Mouse (Mus musculus) embryonic facial prominence, embryonic 15.5 days (tissue): Measurements from ENCODE around the gene Myo1e. TPM values are rescaled to one million over a fixed set of nuclear protein-coding genes. Genes with fewer than 3 reads are reported as not detected.

ENCODE experiments used
- ATAC-seq: fragments of 200-750 bp; cut with Nextera tagmentation; 2 replicates; pipeline ENCODE4 v1.8.0; 2017; ENCODE audit warnings: low read depth, moderate TSS enrichment; ENCODE audit not compliant: insufficient number of reproducible peaks, low FRiP score, low TSS enrichment
- H3K27ac ChIP-seq: fragments of 300-500 bp; sonication (generic); replicated peaks from 2 replicates; pipeline ENCODE4 v1.5.1; 2015; ENCODE audit warnings: mild to moderate bottlenecking, inconsistent platforms
- H3K27me3 ChIP-seq: fragments of 300-500 bp; sonication (generic); 2 replicates; pipeline ENCODE4 v1.6.1; 2015; ENCODE audit warnings: inconsistent platforms
- H3K36me3 ChIP-seq: fragments of 300-500 bp; sonication (generic); 2 replicates; pipeline ENCODE4 v1.6.1; 2015; ENCODE audit warnings: mild to moderate bottlenecking, inconsistent platforms
- H3K4me1 ChIP-seq: fragments of 300-500 bp; sonication (generic); 2 replicates; pipeline ENCODE4 v1.6.1; 2015; ENCODE audit warnings: inconsistent platforms
- H3K4me2 ChIP-seq: fragments of 300-500 bp; sonication (generic); replicated peaks from 2 replicates; pipeline ENCODE4 v1.6.1; 2015; ENCODE audit warnings: mild to moderate bottlenecking, inconsistent platforms
- H3K4me3 ChIP-seq: fragments of 300-500 bp; sonication (generic); replicated peaks from 2 replicates; pipeline ENCODE4 v1.5.1; 2015; ENCODE audit warnings: mild to moderate bottlenecking, inconsistent platforms
- H3K9ac ChIP-seq: fragments of 300-500 bp; sonication (generic); 2 replicates; pipeline ENCODE4 v1.6.1; 2015; ENCODE audit warnings: inconsistent platforms
- H3K9me3 ChIP-seq: fragments of 300-500 bp; sonication (generic); replicated peaks from 2 replicates; pipeline ENCODE4 v1.6.1; 2016; ENCODE audit warnings: inconsistent platforms
- WGBS: fragments of 180-500 bp; shearing (Covaris S2); methylation state at CpG from one replicate; pipeline ENCODE4 v1.1.7; 2015; 5-methylcytosine and 5-hydroxymethylcytosine counted together
- polyA plus RNA-seq: library from polyadenylated mRNA; unstranded; fragments of >200 nt; fragmentation: Nextera tagmentation; extraction: Ambion mirVana; gene quantifications from 2 replicates; pipeline ENCODE4 v1.2.1, GENCODE M21; 2015

Myo1e gene
- polyA plus RNA-seq, 1 experiment from 2014 or later = 26.4 TPM

DNA sequence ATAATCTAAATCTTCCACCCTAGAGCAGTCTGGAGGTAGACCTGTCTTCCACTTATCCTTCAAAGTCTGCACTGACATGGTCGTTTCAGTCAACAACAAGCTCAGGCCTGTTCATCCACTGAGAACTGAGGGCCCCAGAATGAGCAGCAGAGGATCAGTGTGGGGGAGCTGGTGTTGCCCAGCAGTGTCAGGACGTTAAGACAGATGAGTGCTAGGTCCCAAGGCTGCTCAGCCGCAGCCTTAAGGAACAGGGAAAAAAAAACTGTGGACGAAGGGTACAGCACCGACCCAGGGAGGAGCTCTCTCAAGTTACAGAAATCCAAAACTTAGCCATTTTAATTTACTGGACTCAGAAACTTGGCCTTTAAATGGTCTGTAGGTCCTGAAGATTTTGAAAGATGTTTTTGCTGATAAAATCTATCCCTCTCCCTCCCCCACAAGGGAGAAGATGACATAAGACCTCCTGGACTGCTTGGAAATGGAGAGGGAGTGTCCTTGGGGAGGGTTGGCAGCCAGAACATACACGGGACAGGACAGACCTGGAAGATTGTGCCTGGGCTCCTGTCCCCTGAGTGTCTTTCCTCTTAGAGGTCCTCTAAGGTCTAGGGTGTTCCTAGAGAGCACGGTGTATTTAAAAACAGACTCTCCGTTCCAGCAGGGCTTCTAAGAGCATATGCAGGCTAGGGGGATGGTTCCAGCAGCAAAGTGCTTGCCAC is 118.9 kb downstream of the Myo1e start:
- WGBS = 48% methylated on average over 8 of the region's 8 CpGs
- no peaks in the 10 kb centered on the region for H3K9me3 ChIP-seq
- no peak for ATAC-seq

DNA sequence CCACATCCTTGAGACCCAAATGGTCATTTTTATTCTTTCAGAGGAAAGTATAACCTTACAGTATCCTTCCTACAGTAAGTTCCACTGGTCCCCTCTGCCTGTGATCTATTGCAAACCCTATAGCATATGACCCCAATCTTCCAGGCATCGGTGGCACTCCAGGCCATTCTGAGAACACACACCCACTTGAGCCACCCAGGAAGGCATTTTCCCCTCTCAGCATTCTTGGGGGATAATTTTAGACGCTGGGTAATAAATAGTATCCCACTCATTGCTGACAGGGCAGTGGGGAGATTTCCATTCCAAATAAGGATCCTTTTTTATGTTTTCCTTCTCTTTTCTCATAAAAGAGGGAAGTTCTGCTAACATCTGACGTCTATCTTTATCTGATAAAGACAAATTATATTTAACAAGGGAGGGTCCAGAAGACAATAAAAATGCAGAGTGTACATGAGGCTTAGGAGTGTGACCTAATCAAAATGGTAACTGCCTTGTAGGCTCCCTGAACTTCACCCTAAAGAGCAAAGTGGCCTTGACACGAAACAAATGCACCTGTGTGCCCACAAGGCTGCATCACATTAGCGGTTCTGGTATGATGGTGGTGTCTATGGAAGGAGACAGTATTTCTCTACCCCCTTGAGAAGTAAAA is 121.2 kb downstream of the Myo1e start:
- 78% methylated on average over 5 of the region's 5 CpGs for WGBS

More for the DNA sequence above, 118.9 kb downstream of the Myo1e start:
- Histone ChIP-seq H3K27ac (no peak overlapping the region), H3K4me2 (no peak overlapping the region), H3K4me1 (no peaks in the 10 kb centered on the region), H3K9ac (no peak overlapping the region), H3K36me3 (peaks cover 42% of the 10 kb centered on the region), H3K4me3 (no peak overlapping the region), H3K27me3 (no peaks in the 10 kb centered on the region)

DNA sequence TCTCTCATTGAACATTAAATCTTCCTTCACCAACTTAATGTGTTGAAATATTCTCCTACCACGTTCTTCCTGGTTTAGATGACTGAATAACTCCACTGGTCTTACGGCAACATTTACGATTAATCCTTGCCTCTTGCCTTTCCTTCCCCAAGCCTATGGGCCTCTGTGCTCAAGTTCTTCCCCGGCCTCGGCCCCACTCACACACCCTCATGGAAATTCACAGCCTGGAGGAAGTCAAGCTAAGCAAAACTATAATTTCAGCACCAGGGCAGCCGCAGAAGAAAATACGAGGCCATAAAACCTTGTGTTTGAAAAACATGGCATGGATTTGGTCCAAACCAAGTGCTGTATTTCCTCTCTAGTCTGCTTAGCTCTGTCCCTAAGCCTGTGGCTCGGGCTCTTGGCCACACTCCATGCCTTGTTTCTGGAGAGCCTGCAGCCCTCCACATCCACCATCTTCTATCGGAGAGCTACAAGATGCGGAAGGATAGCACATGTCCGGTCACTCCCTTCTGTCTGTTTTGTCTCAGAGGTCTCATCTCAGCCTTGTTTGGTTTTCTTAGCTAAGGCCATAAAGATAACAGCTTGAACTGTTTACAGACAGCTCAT is 124.7 kb downstream of the Myo1e start:
- no peak overlapping the region for H3K4me2 ChIP-seq
- 0 out of 2 replicates have a peak overlapping the region, but pooled peaks have one; percentile 22 for H3K27ac ChIP-seq
- peaks cover 5% of the 10 kb centered on the region; the same call in 1 of the 2 replicates for H3K4me1 ChIP-seq
- no peaks in the 10 kb centered on the region for H3K9me3 ChIP-seq
- ATAC-seq = peak; percentile 69; the same call in 1 of the 2 replicates
- H3K4me3 ChIP-seq = no peak overlapping the region
- H3K9ac ChIP-seq = no peak overlapping the region
- WGBS = 66% methylated on average over 11 of the region's 11 CpGs
- H3K27me3 ChIP-seq = no peaks in the 10 kb centered on the region
- H3K36me3 ChIP-seq = peaks cover 26% of the 10 kb centered on the region

More for the DNA sequence above, 121.2 kb downstream of the Myo1e start:
- Histone ChIP-seq H3K4me3 (no peak overlapping the region), H3K4me1 (peaks cover 5% of the 10 kb centered on the region; the same call in 1 of the 2 replicates), H3K27me3 (no peaks in the 10 kb centered on the region), H3K9me3 (no peaks in the 10 kb centered on the region), H3K9ac (no peak overlapping the region), H3K27ac (no peak overlapping the region), H3K36me3 (peaks cover 46% of the 10 kb centered on the region), H3K4me2 (no peak overlapping the region)
- no peak for ATAC-seq

DNA sequence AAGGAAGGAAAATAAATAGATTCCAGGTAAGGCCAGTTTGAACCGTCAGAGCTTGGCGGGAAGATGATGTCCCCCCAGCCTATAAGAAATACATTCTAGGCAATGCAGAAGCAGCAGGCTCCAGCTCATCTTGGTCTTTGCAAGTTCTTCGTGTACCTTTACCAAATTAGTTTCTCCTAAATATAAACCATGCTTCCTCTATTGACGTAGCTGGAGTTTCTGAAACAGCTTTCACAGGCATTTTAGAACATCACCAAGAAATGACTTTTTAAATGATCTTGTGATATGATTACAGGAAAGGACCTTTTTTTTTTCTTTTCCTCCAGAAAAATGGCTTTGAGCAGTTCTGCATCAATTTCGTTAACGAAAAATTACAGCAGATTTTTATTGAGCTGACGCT is 131.2 kb downstream of the Myo1e start:
- WGBS = 75% methylated on average over 7 of the region's 7 CpGs
- H3K4me1 ChIP-seq = no peaks in the 10 kb centered on the region
- H3K4me3 ChIP-seq = no peak overlapping the region
- H3K4me2 ChIP-seq = no peak overlapping the region
- H3K9ac ChIP-seq = no peak overlapping the region
- H3K27ac ChIP-seq = no peak overlapping the region
- H3K27me3 ChIP-seq = no peaks in the 10 kb centered on the region
- ATAC-seq = no peak
- peaks cover 69% of the 10 kb centered on the region for H3K36me3 ChIP-seq
- H3K9me3 ChIP-seq = no peaks in the 10 kb centered on the region

DNA sequence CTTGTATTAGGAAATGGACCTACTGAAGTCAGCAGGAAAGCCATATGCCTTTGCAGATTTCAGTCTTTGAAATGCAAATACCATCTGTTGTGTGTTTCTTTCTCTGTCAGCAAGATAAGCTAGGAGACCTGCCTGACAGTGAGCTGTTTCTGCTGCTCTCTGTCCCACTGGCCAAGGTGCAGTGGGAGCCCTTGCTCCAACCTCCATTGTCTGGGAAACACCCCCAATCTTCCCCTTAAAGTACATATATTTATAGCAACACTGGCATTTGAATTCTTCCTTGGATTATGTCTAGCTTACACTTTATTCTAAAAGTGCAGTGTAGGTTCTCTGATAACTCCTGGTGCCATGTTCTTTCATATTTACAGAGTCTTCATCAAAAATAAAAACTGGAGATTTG is 131.7 kb downstream of the Myo1e start:
- Histone ChIP-seq H3K9me3 (no peaks in the 10 kb centered on the region), H3K9ac (no peak overlapping the region), H3K4me1 (no peaks in the 10 kb centered on the region), H3K36me3 (peaks cover 74% of the 10 kb centered on the region), H3K4me2 (no peak overlapping the region), H3K4me3 (no peak overlapping the region), H3K27ac (no peak overlapping the region), H3K27me3 (no peaks in the 10 kb centered on the region)
- ATAC-seq = no peak

DNA sequence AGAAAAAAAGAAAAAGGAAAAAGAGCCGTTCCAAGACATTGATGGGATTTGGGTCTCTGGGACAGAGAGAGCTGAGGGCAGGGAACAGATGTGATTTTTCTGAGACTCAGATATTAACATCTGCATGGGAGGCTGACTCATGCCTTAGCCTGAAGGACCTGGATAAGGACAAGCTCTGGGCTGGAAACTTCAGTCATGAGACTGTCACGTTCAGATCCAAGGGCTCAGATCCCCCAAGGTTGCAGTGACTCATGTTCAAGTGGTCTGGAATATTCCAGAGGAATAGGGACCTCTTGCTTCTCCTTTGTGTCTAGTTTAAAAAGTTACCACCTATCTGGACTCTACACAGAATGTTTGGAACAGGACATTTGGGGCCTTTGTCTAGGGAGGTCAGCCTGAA is 142.1 kb downstream of the Myo1e start:
- no peaks in the 10 kb centered on the region for H3K9me3 ChIP-seq
- peaks cover 42% of the 10 kb centered on the region for H3K36me3 ChIP-seq
- no peak overlapping the region for H3K4me3 ChIP-seq
- no peaks in the 10 kb centered on the region for H3K27me3 ChIP-seq
- WGBS = 87% methylated on average over 2 of the region's 2 CpGs
- H3K4me1 ChIP-seq = 0 out of 2 replicates have a peak, but pooled peaks cover 6% of the 10 kb centered on the region
- ATAC-seq = no peak
- H3K27ac ChIP-seq = no peak overlapping the region
- H3K9ac ChIP-seq = no peak overlapping the region
- no peak overlapping the region for H3K4me2 ChIP-seq

DNA sequence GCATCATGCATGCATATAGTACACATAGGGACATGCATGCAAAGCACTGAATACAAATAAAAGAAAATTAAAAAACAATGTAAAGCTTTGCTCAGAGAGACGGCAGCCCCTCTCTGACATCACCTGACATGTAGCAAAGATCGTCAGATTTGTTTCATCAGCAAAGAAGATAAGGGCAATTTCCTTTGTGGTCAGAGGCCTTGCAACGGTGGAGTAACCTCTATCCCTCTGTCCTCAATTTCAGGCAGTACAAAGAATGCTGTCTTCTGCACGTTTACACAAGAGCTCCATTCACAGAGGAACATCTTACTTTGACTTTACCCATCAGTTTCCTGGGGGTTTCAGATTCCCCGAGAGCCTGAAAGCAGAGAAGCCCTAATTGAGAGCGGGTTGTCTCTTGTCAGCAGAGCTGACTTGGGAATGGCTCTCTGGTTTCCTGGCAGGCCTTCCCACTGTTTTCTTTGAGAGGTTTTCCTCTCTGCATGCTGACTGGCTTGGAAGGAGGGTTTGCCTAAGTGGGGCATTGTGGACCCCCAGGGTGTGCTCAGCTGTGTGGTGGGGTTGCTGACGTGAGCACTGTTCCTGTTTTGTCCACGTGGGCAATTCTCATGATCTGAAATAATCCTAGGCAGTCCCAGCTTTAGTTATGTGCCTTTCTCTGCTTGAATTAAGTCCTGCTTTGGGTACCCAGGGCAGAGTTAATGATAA is 144.6 kb downstream of the Myo1e start:
- Histone ChIP-seq H3K4me3 (no peak overlapping the region), H3K36me3 (peaks cover 37% of the 10 kb centered on the region), H3K27ac (no peak overlapping the region), H3K9ac (no peak overlapping the region), H3K4me1 (0 out of 2 replicates have a peak, but pooled peaks cover 6% of the 10 kb centered on the region), H3K4me2 (no peak overlapping the region), H3K27me3 (no peaks in the 10 kb centered on the region), H3K9me3 (no peaks in the 10 kb centered on the region)
- ATAC-seq = no peak
- 13% methylated on average over 8 of the region's 8 CpGs for WGBS

DNA sequence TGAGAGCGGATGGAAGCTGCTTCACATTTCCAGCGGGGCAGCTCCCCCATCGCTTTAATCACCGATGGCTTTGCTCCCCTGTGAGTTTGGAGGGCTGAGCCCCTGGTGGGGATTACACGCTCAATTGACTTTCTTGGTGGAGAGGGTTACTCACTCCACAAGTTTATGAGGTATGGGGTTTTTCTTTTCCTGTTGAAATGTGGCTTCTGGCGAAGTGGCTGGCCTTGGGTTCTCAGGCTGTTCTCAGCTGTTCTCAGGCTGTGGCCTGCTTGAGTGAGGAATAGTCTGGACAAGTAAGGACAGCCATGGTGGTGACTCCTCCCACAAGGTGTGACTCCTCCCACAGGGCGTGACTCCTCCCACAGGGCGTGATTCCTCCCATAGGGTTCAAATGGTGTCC is 149.1 kb downstream of the Myo1e start:
- no peak overlapping the region for H3K4me2 ChIP-seq
- no peak overlapping the region for H3K4me3 ChIP-seq
- no peaks in the 10 kb centered on the region for H3K27me3 ChIP-seq
- H3K4me1 ChIP-seq = 0 out of 2 replicates have a peak, but pooled peaks cover 6% of the 10 kb centered on the region
- peaks cover 48% of the 10 kb centered on the region for H3K36me3 ChIP-seq
- no peaks in the 10 kb centered on the region for H3K9me3 ChIP-seq
- 29% methylated on average over 8 of the region's 8 CpGs for WGBS
- no peak overlapping the region; the same call in 1 of the 2 replicates for H3K27ac ChIP-seq
- no peak overlapping the region for H3K9ac ChIP-seq
- ATAC-seq = no peak

DNA sequence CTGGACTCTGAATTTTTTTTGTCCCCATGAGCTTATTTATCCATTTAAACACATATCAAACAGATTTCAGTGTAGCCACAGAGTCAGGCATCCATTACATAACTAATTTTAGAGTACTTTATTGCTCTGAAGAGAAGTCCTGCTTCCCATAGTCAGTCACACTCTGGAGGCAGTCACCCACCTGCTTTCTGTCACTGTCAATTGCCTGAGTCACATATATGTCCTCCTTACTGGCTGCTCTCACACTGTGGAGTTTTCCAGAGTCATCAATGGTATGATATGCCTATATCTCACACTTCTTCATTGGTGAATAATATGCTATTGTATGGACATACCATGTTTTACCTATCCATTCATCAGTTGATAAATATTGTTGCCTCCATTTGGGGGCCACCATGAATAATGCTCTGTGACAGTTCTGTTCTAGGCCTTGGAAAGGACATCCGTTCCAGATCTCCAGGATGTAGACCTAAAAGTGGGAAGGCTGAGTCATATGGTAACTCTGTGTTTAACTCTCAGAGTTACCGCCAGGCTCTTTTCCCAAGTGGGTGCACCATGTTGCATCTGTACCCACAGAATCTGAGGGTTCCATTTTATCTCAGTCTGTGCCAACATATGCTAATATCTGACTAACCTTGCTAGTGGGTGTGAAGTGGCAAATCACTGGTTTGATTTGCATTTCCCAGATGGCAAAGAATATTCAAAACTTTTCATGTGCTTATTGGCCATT is 152.4 kb downstream of the Myo1e start:
- Histone ChIP-seq H3K4me2 (no peak overlapping the region), H3K27ac (no peak overlapping the region), H3K9me3 (no peaks in the 10 kb centered on the region), H3K4me3 (no peak overlapping the region), H3K36me3 (peaks cover 52% of the 10 kb centered on the region), H3K4me1 (no peaks in the 10 kb centered on the region), H3K27me3 (no peaks in the 10 kb centered on the region), H3K9ac (no peak overlapping the region)
- no peak for ATAC-seq
- 96% methylated on average over 2 of the region's 2 CpGs for WGBS

DNA sequence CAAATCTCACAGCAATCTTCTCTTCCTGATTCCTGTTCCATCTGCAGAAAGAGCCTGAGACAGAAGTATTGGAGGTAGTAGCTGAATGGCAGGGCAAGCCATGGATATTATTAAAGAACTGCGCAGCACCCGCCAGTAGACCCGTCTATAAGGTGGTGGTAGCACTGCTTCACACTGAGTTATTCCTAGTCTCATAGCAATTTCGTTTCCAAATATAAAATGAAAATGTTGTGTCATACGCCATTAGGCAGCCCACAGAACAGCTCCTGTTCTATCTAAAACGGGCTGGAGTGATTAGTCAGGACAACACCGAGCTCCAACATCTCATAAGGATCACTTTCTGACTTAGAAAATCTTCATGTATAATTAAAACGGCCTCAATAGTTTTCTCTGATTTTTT is 157.6 kb downstream of the Myo1e start:
- Histone ChIP-seq H3K27ac (no peak overlapping the region), H3K36me3 (peaks cover 62% of the 10 kb centered on the region), H3K27me3 (no peaks in the 10 kb centered on the region), H3K4me2 (no peak overlapping the region), H3K9me3 (no peaks in the 10 kb centered on the region), H3K4me1 (no peaks in the 10 kb centered on the region), H3K9ac (no peak overlapping the region), H3K4me3 (no peak overlapping the region)
- WGBS = 94% methylated on average over 8 of the region's 8 CpGs
- no peak for ATAC-seq
